Mouse (Mus musculus) ES-Bruce4 (cell line): ENCODE results near the gene Scube1. TPM values are rescaled to one million over a fixed set of nuclear protein-coding genes. Genes with fewer than 3 reads are reported as not detected.

Source experiments
- H3K27ac ChIP-seq: 2 replicates; pipeline ENCODE4 v1.5.1; 2012; ENCODE audit warnings: low read length, inconsistent platforms; ENCODE audit not compliant: insufficient read depth
- H3K27me3 ChIP-seq: 2 replicates; pipeline ENCODE4 v1.6.1; 2012; ENCODE audit warnings: mild to moderate bottlenecking, low read length, inconsistent platforms; ENCODE audit not compliant: control insufficient read depth, poor library complexity, insufficient read depth, severe bottlenecking
- H3K36me3 ChIP-seq: 2 replicates; pipeline ENCODE4 v1.6.1; 2012; ENCODE audit warnings: inconsistent platforms, mild to moderate bottlenecking, low read length, moderate library complexity; ENCODE audit not compliant: control insufficient read depth, poor library complexity, insufficient read depth, severe bottlenecking
- H3K4me1 ChIP-seq: one replicate; pipeline ENCODE4 v1.8.1; 2011; ENCODE audit warnings: low read length; ENCODE audit not compliant: control insufficient read depth, insufficient read depth
- H3K4me3 ChIP-seq: 2 replicates; pipeline ENCODE4 v1.5.1; 2011; ENCODE audit warnings: low read depth, mild to moderate bottlenecking, low read length
- H3K9ac ChIP-seq: 2 replicates; pipeline ENCODE4 v1.6.1; 2012; ENCODE audit warnings: low read depth, mild to moderate bottlenecking, inconsistent platforms; ENCODE audit not compliant: poor library complexity, severe bottlenecking
- H3K9me3 ChIP-seq: replicated peaks from 2 replicates; pipeline ENCODE4 v1.6.1; 2012; ENCODE audit warnings: mild to moderate bottlenecking, low read length, inconsistent platforms; ENCODE audit not compliant: control insufficient read depth, poor library complexity, insufficient read depth, severe bottlenecking
- CTCF ChIP-seq: IDR thresholded peaks from one replicate; pipeline ENCODE4 v1.8.1; 2011; ENCODE audit warnings: low read depth, low read length
- EP300 ChIP-seq: IDR thresholded peaks from 2 replicates; pipeline ENCODE4 v1.6.1; 2011; ENCODE audit warnings: low read depth, low read length; ENCODE audit not compliant: insufficient read depth
- POLR2A ChIP-seq: IDR thresholded peaks from one replicate; pipeline ENCODE4 v1.8.1; 2011; ENCODE audit warnings: low read length; ENCODE audit not compliant: insufficient read depth
- polyA plus RNA-seq: library from polyadenylated mRNA; stranded (reverse); fragments of >200 nt; gene quantifications from 2 replicates; pipeline ENCODE4 v1.2.4, GENCODE M21; 2011; ENCODE audit warnings: low read depth; ENCODE audit not compliant: missing spikeins, insufficient read depth, insufficient read length

Scube1 gene
- polyA plus RNA-seq, 1 experiment = 0.51 TPM

DNA sequence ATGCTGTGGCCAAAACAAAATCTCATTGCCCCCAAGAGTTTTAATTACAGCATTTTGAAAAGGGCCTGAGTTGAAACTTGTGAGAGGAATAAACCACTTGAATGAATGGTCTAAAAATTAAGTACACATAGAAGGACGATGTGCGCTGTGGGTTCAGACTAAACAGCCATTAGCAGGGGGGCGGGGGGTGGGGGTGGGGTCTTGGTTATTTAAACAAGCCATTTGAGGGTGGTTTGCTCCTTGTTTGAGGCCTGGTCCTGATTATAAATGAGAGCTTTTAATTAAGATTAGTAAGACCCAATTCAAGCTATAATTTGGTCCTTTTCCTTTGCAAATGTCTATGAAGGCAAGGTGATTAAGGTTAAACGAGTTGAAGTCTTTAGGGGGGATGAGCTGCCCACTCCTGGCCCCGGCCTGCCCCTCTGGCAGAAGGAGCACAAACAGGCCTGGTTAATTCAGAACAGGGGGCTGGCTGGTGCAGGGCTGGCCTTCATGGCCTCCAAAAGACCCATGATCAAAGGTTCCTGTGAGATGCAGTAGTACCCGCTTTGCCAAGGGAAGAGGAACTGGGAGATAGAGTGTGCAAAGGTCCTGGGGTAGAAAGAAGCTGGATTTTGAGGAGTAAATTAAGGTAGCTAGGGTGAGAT is 9.1 kb downstream of the Scube1 start:
- no peaks in the 10 kb centered on the region; the same call in 1 of the 2 replicates for H3K9me3 ChIP-seq
- no peaks in the 10 kb centered on the region for H3K36me3 ChIP-seq
- H3K27me3 ChIP-seq = no peaks in the 10 kb centered on the region
- no peaks in the 10 kb centered on the region for H3K4me1 ChIP-seq
- no peak overlapping the region for H3K27ac ChIP-seq
- TF ChIP-seq POLR2A = no peak
- no peak for TF ChIP-seq EP300
- no peak for TF ChIP-seq CTCF
- no peak overlapping the region for H3K4me3 ChIP-seq
- H3K9ac ChIP-seq = no peak overlapping the region

- H3K27ac ChIP-seq = no peak overlapping the region
- no peaks in the 10 kb centered on the region; the same call in 1 of the 2 replicates for H3K9me3 ChIP-seq
- no peak for TF ChIP-seq CTCF
- TF ChIP-seq POLR2A = no peak
- TF ChIP-seq EP300 = no peak
- H3K27me3 ChIP-seq = no peaks in the 10 kb centered on the region
- H3K4me3 ChIP-seq = no peak overlapping the region
- no peak overlapping the region for H3K9ac ChIP-seq
- H3K36me3 ChIP-seq = no peaks in the 10 kb centered on the region
- H3K4me1 ChIP-seq = no peaks in the 10 kb centered on the region
Observed at GRCm38 (mm10) chr15:83712798-83713197, 12.0 kb downstream of the Scube1 start.

DNA sequence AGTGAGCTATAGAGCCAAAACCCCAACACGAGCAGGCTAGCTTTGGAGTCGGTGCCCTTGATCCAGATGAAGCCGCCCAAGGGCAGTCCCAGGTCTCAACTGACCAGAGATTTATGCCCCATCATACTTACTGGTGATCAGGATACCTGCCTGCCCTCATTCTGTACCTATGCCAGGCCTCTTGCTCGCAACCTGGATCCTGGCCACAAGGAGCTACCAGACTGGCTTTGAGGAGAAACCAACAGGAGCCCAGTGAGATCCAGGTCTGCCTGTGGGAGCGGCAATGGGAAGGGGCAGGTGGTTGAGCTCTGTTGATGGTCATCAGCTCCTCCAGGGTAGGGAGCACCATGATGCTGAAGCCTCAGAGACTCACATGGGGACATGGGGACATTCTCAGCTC is 12.5 kb downstream of the Scube1 start:
- Histone ChIP-seq H3K4me3 (no peak overlapping the region), H3K27ac (no peak overlapping the region), H3K9ac (no peak overlapping the region), H3K4me1 (no peaks in the 10 kb centered on the region), H3K36me3 (no peaks in the 10 kb centered on the region), H3K9me3 (no peaks in the 10 kb centered on the region; the same call in 1 of the 2 replicates), H3K27me3 (no peaks in the 10 kb centered on the region)
- no peak for TF ChIP-seq POLR2A
- no peak for TF ChIP-seq EP300
- no peak for TF ChIP-seq CTCF

GRCm38 (mm10) chr15:83709889-83710774 is 14.7 kb downstream of the Scube1 start:
- no peak overlapping the region for H3K9ac ChIP-seq
- H3K36me3 ChIP-seq = no peaks in the 10 kb centered on the region
- H3K4me3 ChIP-seq = no peak overlapping the region
- H3K4me1 ChIP-seq = no peaks in the 10 kb centered on the region
- H3K27me3 ChIP-seq = no peaks in the 10 kb centered on the region
- TF ChIP-seq CTCF (no peak), POLR2A (no peak), EP300 (no peak)
- H3K9me3 ChIP-seq = no peaks in the 10 kb centered on the region
- H3K27ac ChIP-seq = no peak overlapping the region

- no peak overlapping the region for H3K9ac ChIP-seq
- H3K27me3 ChIP-seq = no peaks in the 10 kb centered on the region
- no peaks in the 10 kb centered on the region for H3K36me3 ChIP-seq
- no peaks in the 10 kb centered on the region for H3K9me3 ChIP-seq
- no peak overlapping the region for H3K4me3 ChIP-seq
- H3K4me1 ChIP-seq = no peaks in the 10 kb centered on the region
- no peak for TF ChIP-seq EP300
- no peak overlapping the region for H3K27ac ChIP-seq
Observed at GRCm38 (mm10) chr15:83706528-83707199, 18.2 kb downstream of the Scube1 start.
